Mouse (Mus musculus) heart, adult 2 months (tissue): ENCODE measurements around the gene Slirp.

Experiments used
- CTCF ChIP-seq: fragments of 200-600 bp; IDR thresholded peaks from 2 replicates; pipeline ENCODE4 v1.8.1; 2022; ENCODE audit warnings: antibody characterized with exemption, mild to moderate bottlenecking, moderate library complexity
- EP300 ChIP-seq: fragments of 200-500 bp; IDR thresholded peaks from 2 replicates; pipeline ENCODE4 v1.6.1; 2011; ENCODE audit warnings: low read depth, low read length, control low read depth; ENCODE audit not compliant: insufficient read depth
- POLR2A ChIP-seq: fragments of 200-500 bp; IDR thresholded peaks from 2 replicates; pipeline ENCODE4 v1.6.1; 2011; ENCODE audit warnings: mild to moderate bottlenecking, low read depth, low read length, control low read depth; ENCODE audit not compliant: insufficient read depth

DNA sequence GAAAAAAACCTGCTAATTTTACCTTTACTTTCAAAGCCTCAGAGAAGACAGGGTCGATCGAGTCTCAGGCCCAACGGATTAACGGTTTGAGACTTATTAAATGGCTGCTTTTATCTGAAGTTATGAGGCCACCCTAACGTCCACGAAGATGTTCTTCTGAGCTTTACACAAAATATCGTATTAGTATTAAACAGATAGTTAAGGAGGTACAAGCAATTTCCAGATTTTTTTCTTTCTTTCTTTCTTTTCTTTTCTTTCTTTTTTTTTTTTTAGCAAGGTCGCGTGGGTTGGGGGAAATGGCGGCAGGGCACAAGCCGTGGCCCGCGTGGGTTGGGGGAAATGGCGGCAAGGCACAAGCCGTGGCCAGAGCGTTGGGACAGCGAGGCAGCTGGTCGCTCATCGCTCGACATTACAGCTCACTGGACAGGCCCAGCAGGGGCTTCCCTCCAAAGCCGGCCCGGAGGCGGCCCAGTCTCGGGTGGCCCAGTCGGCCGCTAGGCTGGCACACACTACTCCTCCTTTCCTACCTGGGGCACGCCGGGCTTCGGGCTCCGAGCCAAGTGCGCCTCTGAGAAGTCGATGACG lies 489 bp upstream of the Slirp start:
- TF ChIP-seq POLR2A (no peak), EP300 (no peak), CTCF (no peak)
